Comparison of ENCODE assay signal across 13 mouse cellular contexts in the genomic region with DNA sequence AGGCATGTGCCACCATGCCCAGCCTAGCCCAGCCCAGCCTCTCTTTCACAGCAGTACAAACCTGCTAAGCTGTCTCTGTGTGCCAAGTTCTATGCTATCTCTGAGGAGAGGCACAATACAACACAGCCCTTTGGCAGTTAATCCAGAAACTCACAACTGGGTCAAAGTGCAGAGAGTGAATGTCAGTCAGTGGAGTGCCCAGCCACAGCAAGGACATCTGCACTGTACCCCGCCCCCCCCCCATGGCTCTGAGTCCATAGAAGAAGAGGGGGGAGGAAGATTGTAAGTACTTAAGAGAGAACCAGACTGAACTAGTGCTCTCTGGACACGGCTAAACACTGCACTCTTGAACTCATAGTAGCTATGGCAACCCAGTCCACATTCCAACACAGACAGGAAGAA. TPM values are rescaled to one million over a fixed set of nuclear protein-coding genes. Genes with fewer than 3 reads are reported as not detected.
DNase-seq lines count a peak whose midpoint lies in the region; TF ChIP-seq lines count a peak whose summit lies in the region.
"Had no signal": no experiment of that assay in that cellular context is flagged by ENCODE, and none has a peak within 500 bp of the region (broad histone marks: within the 10 kb centered on the region; RNA-seq: fewer than 3 reads in every experiment).

No protein-coding gene starts in this region.

- DNase-seq in heart, adult 8-10 months (ENCODE audit: low spot score), result peak; percentile 39
- no peak for DNase-seq in heart, postnatal 25 days (ENCODE audit: low spot score)
- DNase-seq in embryonic facial prominence, embryonic 10.5 days (ENCODE audit: low spot score), result peak; percentile 49
- peak; percentile 85 for DNase-seq in kidney, adult 9 months
- peak; percentile 38 for DNase-seq in lung, postnatal 36 days
- no peak for DNase-seq in layer of hippocampus, adult 9-10 months (ENCODE audit: low spot score)
- DNase-seq in thymus, adult 2 months, result no peak
- DNase-seq in layer of hippocampus, postnatal 36 days, result no peak
- DNase-seq: right cerebral cortex, postnatal 25 days had no signal

- no peak for TF ChIP-seq POLR2A in thymus, adult 2 months (IDR thresholded peaks at IDR 0.05; ENCODE audit: control insufficient read depth, extremely low read depth, insufficient read depth, low read length, poor library complexity)

- no peaks in the 10 kb centered on the region for H3K27me3 ChIP-seq in embryonic facial prominence, embryonic 10.5 days (replicated peaks; ENCODE audit: low read depth, poor library complexity, severe bottlenecking)
- H3K27me3 ChIP-seq in thymus, adult 2 months (ENCODE audit: control insufficient read depth, insufficient read depth, low read length), result no peaks in the 10 kb centered on the region
- H3K27me3 ChIP-seq: embryonic facial prominence, embryonic 15.5 days; heart, embryonic 13.5 days had no signal

- H3K9me3 ChIP-seq in embryonic facial prominence, embryonic 10.5 days, result no peaks in the 10 kb centered on the region
- H3K9me3 ChIP-seq: embryonic facial prominence, embryonic 15.5 days had no signal

- H3K27ac ChIP-seq in embryonic facial prominence, embryonic 10.5 days (replicated peaks), result peak overlapping the region; percentile 54
- no peak overlapping the region for H3K27ac ChIP-seq in thymus, adult 2 months (ENCODE audit: control insufficient read depth, insufficient read depth, low read length)
- H3K27ac ChIP-seq: embryonic facial prominence, embryonic 15.5 days; heart, embryonic 13.5 days had no signal

- H3K36me3 ChIP-seq in embryonic facial prominence, embryonic 10.5 days (replicated peaks), result no peaks in the 10 kb centered on the region
- H3K36me3 ChIP-seq in thymus, adult 2 months (ENCODE audit: control insufficient read depth, insufficient read depth, low read length), result no peaks in the 10 kb centered on the region
- H3K36me3 ChIP-seq: embryonic facial prominence, embryonic 15.5 days; heart, embryonic 13.5 days had no signal

- intact Hi-C loops in heart, postnatal 25 days (cut with DNase I), result no loop called here

- WGBS in embryonic facial prominence, embryonic 10.5 days, result 54% methylated on average over 2 of the region's 2 CpGs
- WGBS in thymus, adult 2 months, result 54% methylated on average over 2 of the region's 2 CpGs

- 0 out of 2 replicates have a peak, but pooled peaks cover 5% of the 10 kb centered on the region for H3K4me1 ChIP-seq in embryonic facial prominence, embryonic 10.5 days
- H3K4me1 ChIP-seq in thymus, adult 2 months (replicated peaks; ENCODE audit: control insufficient read depth, insufficient read depth, low read length), result peaks cover 22% of the 10 kb centered on the region
- H3K4me1 ChIP-seq: embryonic facial prominence, embryonic 15.5 days had no signal

- no peak for TF ChIP-seq CTCF in thymus, adult 2 months (IDR thresholded peaks at IDR 0.05; ENCODE audit: borderline replicate concordance, control insufficient read depth, extremely low read depth, insufficient read depth, low read length, poor library complexity)

- H3K4me3 ChIP-seq in embryonic facial prominence, embryonic 10.5 days, result no peak overlapping the region
- H3K4me3 ChIP-seq in thymus, adult 2 months (ENCODE audit: control insufficient read depth, insufficient read depth, low read length), result no peak overlapping the region
- H3K4me3 ChIP-seq: embryonic facial prominence, embryonic 15.5 days; heart, embryonic 13.5 days; myocyte had no signal

RNA-seq across cellular contexts. Expression of a gene that starts 55.3 kb away (rescaled TPM):
- total RNA-seq in heart, adult 8-10 months (2022), result not detected
- total RNA-seq in heart, postnatal 25 days (2021), result not detected
- not detected in 2 replicates for polyA plus RNA-seq in embryonic facial prominence, embryonic 10.5 days (2016; fragmentation: Nextera tagmentation; extraction: Ambion mirVana)
- not detected in 2 replicates for polyA plus RNA-seq in thymus, adult 2 months (2012; rRNA removed)
- total RNA-seq in layer of hippocampus, postnatal 36 days (2021), result not detected
- polyA plus RNA-seq: embryonic facial prominence, embryonic 15.5 days; heart, embryonic 13.5 days; limb, embryonic 11.5 days; myocyte had no signal

RNA-seq across cellular contexts. Expression of a gene that starts 57.4 kb away (rescaled TPM):
- total RNA-seq in heart, adult 8-10 months (2022), result 10 to 100 TPM; 21.4 to 53.5 (median 38.0) TPM
- total RNA-seq in heart, postnatal 25 days (2021), result 100 to 1,000 TPM; 168 to 194 TPM
- polyA plus RNA-seq in embryonic facial prominence, embryonic 10.5 days (2016; fragmentation: Nextera tagmentation; extraction: Ambion mirVana), result 50.0 and 61.5 TPM in 2 replicates
- polyA plus RNA-seq in thymus, adult 2 months (2012; rRNA removed), result 11.7 and 14.2 TPM in 2 replicates
- total RNA-seq in layer of hippocampus, postnatal 36 days (2021), result 10 to 100 TPM; 55.9 to 62.1 TPM

Comparison
In these comparisons a context has a peak if more than half of its experiments do, and no peak if none do; other contexts are left out.
1. DNase-seq: peak in heart, adult 8-10 months (single experiment), embryonic facial prominence, embryonic 10.5 days (single experiment), kidney, adult 9 months (single experiment) and lung, postnatal 36 days (single experiment); none in heart, postnatal 25 days (single experiment), layer of hippocampus, adult 9-10 months (single experiment), thymus, adult 2 months (single experiment) and layer of hippocampus, postnatal 36 days (0 of 2).